11 mouse cellular contexts compared by ENCODE assay signal in the genomic region with DNA sequence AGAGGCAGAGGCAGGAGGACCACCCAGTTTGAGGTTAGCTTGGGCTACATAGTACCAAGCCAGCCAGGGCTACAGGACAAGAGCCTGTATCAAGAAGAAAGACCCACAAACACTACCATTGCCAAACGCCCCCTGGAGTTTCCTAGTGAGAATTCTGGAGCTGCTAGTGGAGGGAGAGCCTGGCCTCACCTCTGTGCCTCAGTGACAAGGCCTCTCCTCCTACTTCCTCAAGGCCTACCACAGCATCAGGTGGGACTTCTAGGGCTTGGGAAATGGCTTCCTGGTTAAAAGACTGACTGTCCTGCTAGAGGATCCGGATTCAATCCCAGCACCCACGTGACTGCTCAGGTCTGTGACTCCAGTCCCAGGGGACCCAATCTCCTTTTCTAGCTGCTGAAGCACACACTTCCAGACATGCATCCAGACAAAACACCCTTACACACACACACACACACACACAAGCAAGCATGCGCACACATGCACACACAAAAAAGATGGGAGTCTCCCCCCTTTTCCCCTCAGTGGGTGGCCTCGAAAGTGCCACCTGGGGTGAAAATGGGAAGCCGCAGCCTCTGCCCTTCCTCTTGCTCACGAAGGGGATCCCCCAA. TPM values are rescaled to one million over a fixed set of nuclear protein-coding genes. Genes with fewer than 3 reads are reported as not detected.
A peak's percentile ranks its signal among the peaks of the same experiment; 100 is the strongest.
DNase-seq lines count a peak whose midpoint lies in the region; ATAC-seq and TF ChIP-seq lines count a peak whose summit lies in the region.
"Had no signal": no experiment of that assay in that cellular context is flagged by ENCODE, and none has a peak within 500 bp of the region (broad histone marks: within the 10 kb centered on the region; RNA-seq: fewer than 3 reads in every experiment).

No protein-coding gene starts in this region.

- no peak for DNase-seq in forebrain, embryonic 10.5 days (ENCODE audit: extremely low spot score, low spot score)
- DNase-seq in lung, embryonic 14.5 days = no peak
- DNase-seq in lung, postnatal 14 days = no peak
- DNase-seq: adrenal gland, postnatal 36 days; gastrocnemius, postnatal 36 days; kidney, postnatal 14 days had no signal

- H3K27ac ChIP-seq in forebrain, embryonic 10.5 days = 0 out of 2 replicates have a peak overlapping the region, but pooled peaks have one; percentile 26
- H3K27ac ChIP-seq in forebrain, embryonic 16.5 days (ENCODE audit: low read length) = no peak overlapping the region
- peak overlapping the region; percentile 71 for H3K27ac ChIP-seq in lung, embryonic 14.5 days (ENCODE audit: low read depth)
- H3K27ac ChIP-seq in neural tube, embryonic 15.5 days (replicated peaks) = no peak overlapping the region

- H3K4me3 ChIP-seq in forebrain, embryonic 10.5 days = no peak overlapping the region
- H3K4me3 ChIP-seq in forebrain, embryonic 16.5 days (replicated peaks; ENCODE audit: low read length) = no peak overlapping the region
- H3K4me3 ChIP-seq in lung, embryonic 14.5 days (ENCODE audit: low read depth, low read length) = no peak overlapping the region
- H3K4me3 ChIP-seq in neural tube, embryonic 15.5 days (replicated peaks) = no peak overlapping the region

- no peaks in the 10 kb centered on the region for H3K36me3 ChIP-seq in forebrain, embryonic 10.5 days (replicated peaks)
- H3K36me3 ChIP-seq in forebrain, embryonic 16.5 days (ENCODE audit: control insufficient read depth, insufficient read depth) = no peaks in the 10 kb centered on the region
- no peaks in the 10 kb centered on the region for H3K36me3 ChIP-seq in lung, embryonic 14.5 days (ENCODE audit: insufficient read depth)
- no peaks in the 10 kb centered on the region for H3K36me3 ChIP-seq in neural tube, embryonic 15.5 days

- 0 out of 2 replicates have a peak, but pooled peaks have one; percentile 9 for TF ChIP-seq CTCF in lung, embryonic 14.5 days (IDR thresholded peaks at IDR 0.05; ENCODE audit: low read depth)

- H3K4me1 ChIP-seq in forebrain, embryonic 10.5 days = peaks cover 20% of the 10 kb centered on the region
- no peaks in the 10 kb centered on the region for H3K4me1 ChIP-seq in forebrain, embryonic 16.5 days (replicated peaks; ENCODE audit: control insufficient read depth, insufficient read depth, low read length)
- H3K4me1 ChIP-seq in lung, embryonic 14.5 days (ENCODE audit: insufficient read depth) = peaks cover 11% of the 10 kb centered on the region; the same call in 1 of the 2 replicates
- no peaks in the 10 kb centered on the region for H3K4me1 ChIP-seq in neural tube, embryonic 15.5 days

- ATAC-seq in forebrain, embryonic 16.5 days = no peak
- ATAC-seq in lung, embryonic 14.5 days (ENCODE audit: insufficient read depth) = no peak
- ATAC-seq in common myeloid progenitor, adult 5-6 weeks (replicated peaks; ENCODE audit: low read depth, poor library complexity, severe bottlenecking) = peak; percentile 34
- ATAC-seq in monocyte, adult 5-6 weeks (replicated peaks; ENCODE audit: insufficient number of reproducible peaks, low FRiP score, low TSS enrichment, poor library complexity, severe bottlenecking) = peak; percentile 28
- no peak for ATAC-seq in neural tube, embryonic 15.5 days (ENCODE audit: low FRiP score)
- no peak for ATAC-seq in frontal cortex, adult (ENCODE audit: low TSS enrichment)

- no peaks in the 10 kb centered on the region for H3K9me3 ChIP-seq in forebrain, embryonic 10.5 days
- no peaks in the 10 kb centered on the region for H3K9me3 ChIP-seq in forebrain, embryonic 16.5 days (ENCODE audit: control insufficient read depth, low read length)
- no peaks in the 10 kb centered on the region for H3K9me3 ChIP-seq in lung, embryonic 14.5 days (ENCODE audit: low read depth, low read length)
- no peaks in the 10 kb centered on the region for H3K9me3 ChIP-seq in neural tube, embryonic 15.5 days (replicated peaks)

- WGBS in forebrain, embryonic 10.5 days = 51% methylated on average over 7 of the region's 7 CpGs
- WGBS in forebrain, embryonic 16.5 days = 56% methylated on average over 7 of the region's 7 CpGs
- 54% methylated on average over 7 of the region's 7 CpGs for WGBS in lung, embryonic 14.5 days
- 67% methylated on average over 7 of the region's 7 CpGs for WGBS in neural tube, embryonic 15.5 days

- no peaks in the 10 kb centered on the region for H3K27me3 ChIP-seq in forebrain, embryonic 10.5 days (ENCODE audit: poor library complexity, severe bottlenecking)
- no peaks in the 10 kb centered on the region for H3K27me3 ChIP-seq in forebrain, embryonic 16.5 days (replicated peaks; ENCODE audit: control insufficient read depth, insufficient read depth, low read length)
- no peaks in the 10 kb centered on the region for H3K27me3 ChIP-seq in lung, embryonic 14.5 days (ENCODE audit: insufficient read depth, low read length)
- no peaks in the 10 kb centered on the region for H3K27me3 ChIP-seq in neural tube, embryonic 15.5 days (replicated peaks)

- no peak overlapping the region for H3K4me2 ChIP-seq in forebrain, embryonic 16.5 days (ENCODE audit: low read length)
- H3K4me2 ChIP-seq in lung, embryonic 14.5 days = no peak overlapping the region
- no peak overlapping the region for H3K4me2 ChIP-seq in neural tube, embryonic 15.5 days

- H3K9ac ChIP-seq in forebrain, embryonic 16.5 days (replicated peaks; ENCODE audit: low read depth, low read length) = no peak overlapping the region
- H3K9ac ChIP-seq in lung, embryonic 14.5 days = no peak overlapping the region
- no peak overlapping the region for H3K9ac ChIP-seq in neural tube, embryonic 15.5 days (replicated peaks)

RNA-seq across cellular contexts. Expression of a gene that starts 6.3 kb away (rescaled TPM):
- polyA plus RNA-seq in forebrain, embryonic 10.5 days (2016; fragmentation: Nextera tagmentation; extraction: Ambion mirVana) = 42.1 and 42.9 TPM in 2 replicates
- polyA plus RNA-seq in forebrain, embryonic 16.5 days (2015; fragmentation: Nextera tagmentation; extraction: Ambion mirVana) = 43.4 and 48.3 TPM in 2 replicates
- polyA plus RNA-seq in lung, embryonic 14.5 days (2014; fragmentation: Nextera tagmentation; extraction: Ambion mirVana) = 82.3 and 83.2 TPM in 2 replicates
- total RNA-seq in common myeloid progenitor, adult 5-6 weeks (2017) = 141 and 159 TPM in 2 replicates
- 678 to 973 TPM (median 884 TPM) in 3 replicates for total RNA-seq in monocyte, adult 5-6 weeks (2017)
- polyA plus RNA-seq in neural tube, embryonic 15.5 days (2015; fragmentation: Nextera tagmentation; extraction: Ambion mirVana) = 41.4 and 42.0 TPM in 2 replicates

RNA-seq across cellular contexts. Expression of a gene that starts 27.5 kb away (rescaled TPM):
- polyA plus RNA-seq in forebrain, embryonic 10.5 days (2016; fragmentation: Nextera tagmentation; extraction: Ambion mirVana) = 85.8 and 86.5 TPM in 2 replicates
- polyA plus RNA-seq in forebrain, embryonic 16.5 days (2015; fragmentation: Nextera tagmentation; extraction: Ambion mirVana) = 113 and 124 TPM in 2 replicates
- polyA plus RNA-seq in lung, embryonic 14.5 days (2014; fragmentation: Nextera tagmentation; extraction: Ambion mirVana) = 64.8 and 66.7 TPM in 2 replicates
- total RNA-seq in common myeloid progenitor, adult 5-6 weeks (2017) = 79.4 and 79.7 TPM in 2 replicates
- 127 to 153 TPM (median 131 TPM) in 3 replicates for total RNA-seq in monocyte, adult 5-6 weeks (2017)
- polyA plus RNA-seq in neural tube, embryonic 15.5 days (2015; fragmentation: Nextera tagmentation; extraction: Ambion mirVana) = 102 and 109 TPM in 2 replicates

RNA-seq across cellular contexts. Expression of a gene that starts 35.4 kb away (rescaled TPM):
- polyA plus RNA-seq in forebrain, embryonic 10.5 days (2016; fragmentation: Nextera tagmentation; extraction: Ambion mirVana) = 0.84 and 1.6 TPM in 2 replicates
- polyA plus RNA-seq in forebrain, embryonic 16.5 days (2015; fragmentation: Nextera tagmentation; extraction: Ambion mirVana) = 0.48 and 1.2 TPM in 2 replicates
- 1.6 and 4.0 TPM in 2 replicates for polyA plus RNA-seq in lung, embryonic 14.5 days (2014; fragmentation: Nextera tagmentation; extraction: Ambion mirVana)
- total RNA-seq in common myeloid progenitor, adult 5-6 weeks (2017) = 0.37 TPM in 1 of 2 replicates, not detected in the other
- 0.38 to 7.2 TPM (median 0.53 TPM) in 3 replicates for total RNA-seq in monocyte, adult 5-6 weeks (2017)
- 1.3 and 1.6 TPM in 2 replicates for polyA plus RNA-seq in neural tube, embryonic 15.5 days (2015; fragmentation: Nextera tagmentation; extraction: Ambion mirVana)

Comparison
In these comparisons a context has a peak if more than half of its experiments do, and no peak if none do; other contexts are left out.
1. H3K27ac ChIP-seq: peak in forebrain, embryonic 10.5 days (single experiment) and lung, embryonic 14.5 days (single experiment); none in forebrain, embryonic 16.5 days (single experiment) and neural tube, embryonic 15.5 days (single experiment).
2. ATAC-seq: peak in common myeloid progenitor, adult 5-6 weeks (single experiment) and monocyte, adult 5-6 weeks (single experiment); none in forebrain, embryonic 16.5 days (single experiment), lung, embryonic 14.5 days (single experiment), neural tube, embryonic 15.5 days (single experiment) and frontal cortex, adult (single experiment).